Mouse (Mus musculus): Measurements from ENCODE around the gene March11.

Gene March11

DNA sequence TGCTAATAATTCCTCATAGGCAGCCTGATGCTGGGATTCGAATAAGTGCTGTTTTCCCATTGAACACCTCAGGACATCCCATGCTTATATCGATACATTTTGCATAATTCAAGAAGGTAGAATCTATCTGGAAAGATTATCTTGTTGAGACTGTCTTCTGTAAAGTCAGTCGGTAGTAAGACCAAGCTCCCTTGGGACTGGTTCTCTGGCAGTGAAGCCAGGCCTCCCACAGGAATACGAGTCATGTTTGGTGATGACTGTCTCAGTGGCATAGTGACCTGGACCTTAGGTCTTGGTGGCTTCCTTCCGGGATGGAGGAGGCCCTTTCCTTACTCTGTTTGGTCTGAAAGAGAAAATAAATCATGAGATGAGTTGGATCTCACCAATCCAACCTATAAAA lies 57.7 kb downstream of the March11 start:
- in situ Hi-C loops (cut with MboI, MseI): loop anchor here in 1 of 2 experiments (25.0 kb wide), 1 partner anchor 1021 kb away; no protein-coding TSS in a partner anchor

DNA sequence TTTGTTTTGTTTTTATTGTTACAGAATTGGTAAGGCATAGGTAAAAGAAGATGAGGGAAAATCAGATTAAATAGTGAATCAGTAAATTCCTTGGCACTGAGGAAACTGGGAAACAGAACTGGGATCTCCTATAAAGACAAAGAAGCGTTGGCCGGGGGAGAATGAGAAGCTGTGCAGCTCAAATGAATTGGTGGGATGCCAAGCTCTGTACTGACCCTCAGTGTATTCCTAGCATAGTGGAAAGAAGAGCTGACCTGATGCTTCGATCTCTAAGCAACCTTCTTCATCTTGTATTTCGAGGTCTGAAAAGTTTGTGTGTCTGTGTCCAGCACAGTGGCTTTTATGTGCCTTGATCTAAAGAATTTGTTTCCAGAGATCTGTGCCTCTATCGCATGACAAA lies 64.9 kb downstream of the March11 start:
- in situ Hi-C loops (cut with MboI, MseI): loop anchor here in 1 of 2 experiments (10.0 to 25.0 kb wide), 2 partner anchors 551 to 1014 kb away; no protein-coding TSS in a partner anchor

DNA sequence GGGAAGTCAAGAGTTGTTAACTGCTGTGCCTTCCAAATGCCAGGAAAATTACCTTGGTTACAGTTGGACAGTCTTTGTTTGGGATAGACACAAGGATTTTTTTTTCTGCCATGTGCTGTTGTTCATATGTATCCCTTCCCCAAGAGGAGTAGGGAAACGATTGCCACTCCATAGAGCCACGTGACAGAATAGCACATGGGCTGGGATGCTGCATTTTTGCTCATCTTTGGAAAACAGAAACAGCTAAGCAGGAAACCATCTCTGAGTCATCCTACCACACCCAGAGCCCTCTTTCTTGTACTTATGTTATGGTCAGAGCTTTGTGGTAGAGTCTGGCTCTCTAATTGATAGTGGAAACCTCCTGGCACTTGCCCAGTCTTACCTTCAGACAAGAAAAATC lies 65.4 kb downstream of the March11 start:
- in situ Hi-C loops (cut with MboI, MseI): loop anchor here in 1 of 2 experiments (10.0 to 25.0 kb wide), 2 partner anchors 551 to 1013 kb away; no protein-coding TSS in a partner anchor

DNA sequence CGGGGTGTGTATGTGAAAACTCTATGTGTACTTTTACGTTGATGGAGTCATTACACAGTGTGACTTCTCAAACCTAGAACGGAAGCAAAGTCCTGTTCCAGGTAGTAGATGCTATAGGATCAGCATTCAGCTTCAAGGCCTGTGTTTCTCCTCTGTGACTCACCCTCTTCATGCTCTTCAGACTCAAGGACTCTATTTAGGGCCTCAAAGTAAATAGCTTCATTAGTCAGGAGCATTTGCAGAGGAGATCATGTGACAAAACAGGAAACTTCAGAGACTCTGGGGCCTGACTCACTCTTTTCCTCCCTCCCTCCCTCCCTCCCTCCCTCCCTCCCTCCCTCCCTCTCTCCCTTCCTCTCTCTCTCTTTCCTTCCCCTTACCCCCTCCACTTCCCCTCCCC lies 66.1 kb downstream of the March11 start:
- in situ Hi-C loops (cut with MboI, MseI): loop anchor here in 1 of 2 experiments (10.0 to 25.0 kb wide), 2 partner anchors 550 to 1012 kb away; no protein-coding TSS in a partner anchor

DNA sequence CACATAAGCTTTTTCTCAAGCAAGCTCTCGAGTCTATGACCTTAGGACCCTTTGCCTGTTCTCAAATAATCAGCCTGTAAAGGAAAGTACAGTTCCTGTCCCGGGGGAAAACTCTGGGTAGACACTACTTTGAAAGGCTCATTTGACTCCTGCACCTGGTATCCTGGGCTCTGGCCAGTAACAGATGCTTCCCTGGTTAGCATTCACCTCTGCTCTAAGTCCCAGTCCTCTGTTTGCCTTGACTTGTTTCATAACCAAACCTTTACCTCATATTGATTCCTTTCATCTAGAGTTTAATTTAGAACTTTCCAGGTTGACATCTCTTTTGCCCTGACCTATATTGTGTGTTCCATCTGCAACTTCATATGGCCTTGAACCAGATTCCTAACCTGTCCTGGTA lies 68.5 kb downstream of the March11 start:
- in situ Hi-C loops (cut with MboI, MseI): loop anchor here in 1 of 2 experiments (10.0 kb wide), 1 partner anchor 547 kb away; no protein-coding TSS in a partner anchor

DNA sequence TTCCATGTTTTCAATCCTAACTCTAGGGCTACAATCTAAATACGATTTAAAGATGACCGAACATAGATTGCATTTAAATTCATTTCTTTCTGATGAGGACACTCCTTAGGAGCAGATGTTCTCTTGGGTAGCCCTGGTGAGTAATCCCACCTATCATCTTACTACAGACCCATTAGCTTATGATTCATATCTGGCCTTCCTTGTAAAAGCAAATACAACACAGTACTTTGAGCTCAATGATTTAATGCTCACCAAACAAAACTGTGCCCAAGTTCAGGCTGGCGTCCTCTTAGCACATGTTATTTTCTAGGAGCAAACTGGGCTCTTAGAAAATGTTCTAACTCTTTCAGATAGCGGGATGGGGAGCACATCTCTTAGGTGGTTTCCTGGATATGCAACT lies 70.0 kb downstream of the March11 start:
- in situ Hi-C loops (cut with MboI, MseI): loop anchor here in 1 of 2 experiments (10.0 kb wide), 1 partner anchor 546 kb away; no protein-coding TSS in a partner anchor

DNA sequence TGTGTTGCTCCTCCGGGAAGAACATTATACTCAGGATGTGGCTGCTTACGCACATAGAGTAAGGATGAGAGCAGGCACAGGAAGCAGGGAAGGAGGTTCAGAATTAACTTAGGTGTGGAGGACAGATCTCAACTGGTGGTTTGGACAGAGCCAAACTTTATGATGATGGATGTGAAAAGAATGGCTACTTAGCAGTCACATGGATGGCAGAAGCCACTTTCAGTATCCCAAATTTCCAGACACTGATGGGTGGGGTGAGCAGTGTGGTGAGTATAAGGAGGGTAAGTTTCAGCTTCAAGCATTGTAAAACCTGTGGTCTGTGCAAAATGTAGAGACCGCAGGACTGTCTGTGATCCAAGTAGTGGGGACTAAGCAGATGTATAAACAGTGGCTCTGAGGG lies 71.0 kb downstream of the March11 start:
- in situ Hi-C loops (cut with MboI, MseI): loop anchor here in 1 of 2 experiments (10.0 kb wide), 1 partner anchor 545 kb away; no protein-coding TSS in a partner anchor

DNA sequence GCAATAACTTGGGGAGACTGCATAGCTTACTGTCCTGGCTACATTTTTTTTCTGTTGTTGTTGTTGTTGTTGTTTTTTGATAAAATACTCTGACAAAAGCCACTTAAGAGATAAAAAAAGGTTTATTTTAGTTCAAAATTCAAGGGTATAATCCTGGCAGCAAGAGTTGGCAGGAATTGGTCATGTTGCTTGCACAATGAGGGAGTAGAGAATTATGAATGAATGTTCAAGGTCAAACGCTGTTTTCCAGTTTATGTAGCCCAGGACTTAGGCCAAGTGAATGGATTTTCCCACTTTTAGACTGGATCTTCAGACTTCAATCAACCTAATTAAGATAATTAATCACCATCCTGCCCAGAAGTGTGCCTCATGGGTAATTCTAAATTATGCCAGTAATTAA lies 72.0 kb downstream of the March11 start:
- in situ Hi-C loops (cut with MboI, MseI): no loop called here

DNA sequence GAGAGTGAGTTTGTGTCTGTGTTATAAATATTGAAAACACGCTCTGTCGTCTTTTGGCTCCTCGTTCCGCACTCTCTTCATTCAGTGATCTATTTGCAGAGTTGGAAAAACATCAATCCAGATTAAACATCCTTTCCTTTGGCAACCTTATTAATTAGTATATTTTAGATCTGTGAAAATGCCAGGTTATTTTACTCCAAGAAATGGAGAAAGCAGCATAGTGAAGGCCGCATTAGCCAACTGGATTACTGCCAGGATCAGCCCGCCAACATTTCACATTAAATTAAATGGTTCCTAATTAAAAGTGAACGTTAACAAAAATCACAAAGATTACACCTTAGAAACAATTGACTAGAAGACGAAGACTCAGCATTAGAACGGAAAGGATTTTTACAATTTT lies 81.2 kb downstream of the March11 start:
- in situ Hi-C loops (cut with MboI, MseI): no loop called here

DNA sequence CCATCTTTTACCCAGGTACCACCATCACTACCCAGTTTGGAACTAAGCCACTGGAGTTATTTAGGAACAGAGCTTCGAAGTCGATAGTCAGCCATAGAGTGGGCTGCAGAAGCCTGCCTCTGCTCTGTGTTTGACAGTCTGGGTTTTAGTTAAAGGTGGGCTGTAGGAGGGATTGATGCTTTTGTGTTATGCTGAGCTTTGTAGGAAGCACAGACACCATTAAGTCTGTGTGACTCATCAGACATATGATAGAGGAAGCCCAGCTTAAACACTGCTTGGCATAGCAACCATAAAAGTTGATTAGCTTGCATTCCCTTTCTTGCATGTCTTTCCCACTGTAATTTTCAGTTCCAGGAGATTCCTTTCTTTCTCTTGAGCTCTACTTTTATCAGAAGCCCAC lies 87.7 kb downstream of the March11 start:
- in situ Hi-C loops (cut with MboI, MseI): no loop called here

DNA sequence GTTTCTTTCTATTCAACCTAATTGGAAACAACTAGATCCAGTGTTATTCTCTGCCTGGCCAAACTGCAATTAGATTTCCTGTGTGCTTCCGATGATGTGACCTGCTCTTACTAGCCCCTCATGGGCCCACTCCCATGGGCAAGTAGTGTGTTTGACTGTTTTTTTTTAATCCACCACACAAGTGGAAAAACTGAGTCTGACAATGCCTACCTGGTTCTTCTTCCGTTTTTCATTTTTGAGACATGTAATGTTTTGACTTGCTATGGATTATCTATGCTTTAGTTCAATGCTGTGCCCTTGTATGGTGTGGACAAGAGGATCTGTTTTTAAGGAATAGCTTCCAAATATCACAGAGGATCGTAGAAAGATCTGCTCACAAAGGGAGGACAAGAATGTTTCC lies 116.4 kb downstream of the March11 start:
- in situ Hi-C loops (cut with MboI, MseI): no loop called here

DNA sequence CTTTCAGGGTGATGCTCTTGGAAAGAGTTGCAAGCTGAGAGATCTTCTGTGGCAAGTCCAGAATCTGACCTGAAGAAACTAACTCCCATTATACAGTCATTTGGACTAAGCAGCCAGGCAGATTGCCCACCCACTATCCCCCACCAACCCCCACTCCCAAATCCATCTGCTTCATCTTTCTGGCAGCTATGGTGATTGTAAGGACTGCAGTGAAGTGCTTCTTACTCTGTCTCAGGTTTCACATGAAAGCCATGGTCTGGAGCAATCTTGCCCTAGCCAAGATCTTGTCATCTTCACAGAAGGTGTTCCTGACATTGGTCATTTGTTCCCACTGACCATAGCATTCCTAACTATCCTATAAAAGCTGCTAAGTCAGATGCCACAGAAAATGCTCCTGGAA lies 117.4 kb downstream of the March11 start:
- in situ Hi-C loops (cut with MboI, MseI): no loop called here

DNA sequence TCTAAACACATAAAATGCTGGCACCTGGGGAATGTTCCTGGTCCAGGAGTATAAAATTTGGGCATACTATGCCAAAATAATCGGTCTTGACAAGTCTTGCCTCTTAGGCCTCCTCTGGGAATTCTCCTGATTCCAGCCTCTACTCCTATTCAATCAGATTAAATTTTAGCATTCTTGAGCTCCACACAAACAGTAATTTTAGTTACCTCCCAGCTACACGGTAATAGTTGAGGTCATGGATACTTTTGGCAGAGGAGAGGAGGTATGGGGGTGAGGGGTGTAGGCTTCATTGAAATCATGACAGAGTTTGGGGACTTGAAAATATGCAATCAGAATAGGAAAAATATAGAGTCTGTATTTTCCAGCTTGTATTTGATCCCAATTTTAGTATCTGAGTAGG lies 121.7 kb downstream of the March11 start:
- in situ Hi-C loops (cut with MboI, MseI): no loop called here

DNA sequence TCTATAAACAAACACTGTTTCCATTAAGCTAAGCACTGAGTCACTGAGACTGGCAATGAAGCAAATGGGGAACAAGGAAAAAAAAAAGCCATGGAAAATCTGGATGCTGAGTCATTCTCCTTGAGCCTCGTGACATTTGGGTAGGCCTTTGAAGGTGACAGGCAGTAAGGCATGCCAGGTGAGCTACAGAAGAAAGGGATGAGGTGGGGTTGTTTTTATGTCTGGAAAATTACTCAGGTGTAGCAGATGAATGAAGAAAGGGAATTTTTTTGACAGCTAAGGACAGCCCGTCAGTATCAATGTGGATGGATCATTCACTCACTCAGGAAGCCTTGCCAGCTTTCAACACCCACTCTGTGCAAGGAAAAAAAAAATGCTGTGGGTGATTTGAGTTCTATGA lies 123.8 kb downstream of the March11 start:
- in situ Hi-C loops (cut with MboI, MseI): no loop called here

DNA sequence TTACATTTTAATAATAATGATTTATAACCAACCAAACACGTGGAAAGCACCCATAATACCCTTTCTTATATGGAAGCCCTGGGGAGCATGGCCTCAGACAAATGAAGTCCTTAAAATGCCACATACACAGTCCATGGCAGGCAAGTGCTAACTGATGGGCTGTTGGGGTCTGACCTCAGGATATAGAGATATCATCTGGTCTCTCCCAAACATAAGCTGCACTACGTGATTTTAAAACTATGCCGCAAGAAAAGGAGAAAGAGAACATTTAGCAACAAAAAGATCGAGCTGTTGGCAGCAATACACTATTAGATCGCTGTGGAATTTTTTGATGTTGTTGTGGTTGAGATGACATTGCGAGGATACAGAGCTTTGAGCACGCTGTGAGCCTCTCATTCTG lies 126.9 kb downstream of the March11 start:
- in situ Hi-C loops (cut with MboI, MseI): no loop called here

DNA sequence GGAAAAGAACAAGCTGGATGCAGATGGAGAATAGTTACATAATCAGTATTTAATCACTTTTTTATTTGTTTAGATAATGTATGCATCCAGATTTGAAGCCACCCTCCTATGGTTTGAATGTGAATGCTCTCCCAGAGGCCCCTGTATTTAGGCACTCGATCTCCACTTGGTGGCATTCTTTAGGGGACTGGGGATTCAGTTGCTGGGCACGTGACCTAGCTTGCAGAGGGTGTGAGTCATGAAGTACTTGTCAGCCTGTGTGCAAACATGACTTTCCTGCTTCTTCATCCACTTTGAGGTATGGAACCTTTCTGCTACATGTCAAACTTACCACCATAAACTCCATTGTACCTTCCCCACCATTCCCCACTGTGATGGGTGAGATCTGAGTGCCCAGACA lies 128.3 kb downstream of the March11 start:
- in situ Hi-C loops (cut with MboI, MseI): no loop called here
